9 mouse cellular contexts compared by ENCODE assay signal in genomic region chr7:44591348-44592116, GRCm38 (mm10). TPM values are rescaled to one million over a fixed set of nuclear protein-coding genes. Genes with fewer than 3 reads are reported as not detected.
A peak's percentile ranks its signal among the peaks of the same experiment; 100 is the strongest.
DNase-seq lines count a peak whose midpoint lies in the region; ATAC-seq and TF ChIP-seq lines count a peak whose summit lies in the region.
"Had no signal": no experiment of that assay in that cellular context is flagged by ENCODE, and none has a peak within 500 bp of the region (broad histone marks: within the 10 kb centered on the region; RNA-seq: fewer than 3 reads in every experiment).

No protein-coding gene starts in this region.

- H3K79me2 ChIP-seq in heart, adult 2 months (replicated peaks; ENCODE audit: control insufficient read depth, insufficient read depth, low read length): no peaks in the 10 kb centered on the region

- no peak for DNase-seq in heart, adult 2 months
- no peak for DNase-seq in heart, postnatal 36 days
- peak; percentile 39 for DNase-seq in thymus, postnatal 4 days
- DNase-seq in thymus, postnatal 36 days: no peak
- DNase-seq in adrenal gland, adult 2 months: no peak
- DNase-seq in spleen, postnatal 36 days (ENCODE audit: low spot score in 2 of 2): no peak

- peak overlapping the region; percentile 3; the same call in 1 of the 2 replicates for H3K9ac ChIP-seq in heart, adult 2 months (ENCODE audit: low read depth, low read length)
- peak overlapping the region; percentile 76 for H3K9ac ChIP-seq in hindbrain, embryonic 16.5 days (ENCODE audit: low read depth, low read length)
- peak overlapping the region; percentile 74 for H3K9ac ChIP-seq in midbrain, embryonic 15.5 days

- no peak for TF ChIP-seq POLR2A in heart, adult 2 months (IDR thresholded peaks at IDR 0.05; ENCODE audit: insufficient read depth, low read depth, low read length)

- ATAC-seq in hindbrain, embryonic 16.5 days: no peak
- no peak for ATAC-seq in midbrain, embryonic 15.5 days (replicated peaks)

- no peak overlapping the region for H3K27ac ChIP-seq in heart, adult 2 months
- H3K27ac ChIP-seq in hindbrain, embryonic 16.5 days (ENCODE audit: low read depth, low read length): peak overlapping the region; percentile 77; the same call in 1 of the 2 replicates
- peak overlapping the region; percentile 80 for H3K27ac ChIP-seq in midbrain, embryonic 15.5 days

- TF ChIP-seq EP300 in heart, adult 2 months (IDR thresholded peaks at IDR 0.05; ENCODE audit: insufficient read depth, low read depth, low read length): no peak

- peak overlapping the region; percentile 91 for H3K4me2 ChIP-seq in hindbrain, embryonic 16.5 days (ENCODE audit: low read length)
- H3K4me2 ChIP-seq in midbrain, embryonic 15.5 days: peak overlapping the region; percentile 97

- no peaks in the 10 kb centered on the region for H3K9me3 ChIP-seq in hindbrain, embryonic 16.5 days (ENCODE audit: control insufficient read depth, low read length)
- no peaks in the 10 kb centered on the region for H3K9me3 ChIP-seq in midbrain, embryonic 15.5 days

- intact Hi-C loops in heart, adult 2 months (cut with DNase I): no loop called here
- intact Hi-C loops in heart, postnatal 36 days (cut with DNase I): no loop called here

- peaks cover 14% of the 10 kb centered on the region for H3K27me3 ChIP-seq in heart, adult 2 months (ENCODE audit: control insufficient read depth, insufficient read depth, low read length)
- H3K27me3 ChIP-seq in hindbrain, embryonic 16.5 days (replicated peaks; ENCODE audit: control insufficient read depth, insufficient read depth, low read length): no peaks in the 10 kb centered on the region
- H3K27me3 ChIP-seq in midbrain, embryonic 15.5 days (replicated peaks): peaks cover 13% of the 10 kb centered on the region

- WGBS in heart, adult 2 months: 1% methylated on average over 60 of the region's 60 CpGs
- under 1% methylated on average over 59 of the region's 60 CpGs for WGBS in hindbrain, embryonic 16.5 days
- 1% methylated on average over 59 of the region's 60 CpGs for WGBS in midbrain, embryonic 15.5 days

- peak overlapping the region; percentile 31 for H3K4me3 ChIP-seq in heart, adult 2 months
- H3K4me3 ChIP-seq in hindbrain, embryonic 16.5 days (ENCODE audit: low read length): peak overlapping the region; percentile 72
- peak overlapping the region; percentile 75 for H3K4me3 ChIP-seq in midbrain, embryonic 15.5 days

- no peaks in the 10 kb centered on the region for H3K36me3 ChIP-seq in heart, adult 2 months (ENCODE audit: control insufficient read depth, insufficient read depth, low read length)
- no peaks in the 10 kb centered on the region for H3K36me3 ChIP-seq in hindbrain, embryonic 16.5 days (ENCODE audit: control insufficient read depth, insufficient read depth, low read length)
- peaks cover 5% of the 10 kb centered on the region; the same call in 1 of the 2 replicates for H3K36me3 ChIP-seq in midbrain, embryonic 15.5 days (replicated peaks)
- H3K36me3 ChIP-seq: G1E had no signal

- peaks cover 1% of the 10 kb centered on the region; the same call in 1 of the 2 replicates for H3K4me1 ChIP-seq in heart, adult 2 months (ENCODE audit: control insufficient read depth, insufficient read depth, low read length)
- peaks cover 53% of the 10 kb centered on the region for H3K4me1 ChIP-seq in hindbrain, embryonic 16.5 days (ENCODE audit: control insufficient read depth, insufficient read depth, low read depth, low read length)
- H3K4me1 ChIP-seq in midbrain, embryonic 15.5 days: peaks cover 73% of the 10 kb centered on the region

- no peak for TF ChIP-seq CTCF in heart, adult 2 months (IDR thresholded peaks at IDR 0.05)

RNA-seq across cellular contexts. Expression of gene Kcnc3, which starts 1.1 kb away (rescaled TPM):
- 1 to 10 TPM; 2.2 to 2.9 TPM for total RNA-seq in heart, adult 2 months (2021)
- polyA plus RNA-seq in heart, adult 2 months (2012; rRNA removed): 1.3 and 3.0 TPM in 2 replicates
- 1 to 10 TPM; 2.0 to 2.3 TPM for total RNA-seq in heart, postnatal 36 days (2021)
- 6.4 and 8.5 TPM in 2 replicates for polyA plus RNA-seq in hindbrain, embryonic 16.5 days (2015; fragmentation: Nextera tagmentation; extraction: Ambion mirVana)
- polyA plus RNA-seq in midbrain, embryonic 15.5 days (2015; fragmentation: Nextera tagmentation; extraction: Ambion mirVana): 5.8 and 8.0 TPM in 2 replicates
- 1 to 10 TPM; 4.4 to 4.8 TPM for total RNA-seq in adrenal gland, adult 2 months (2021)
- polyA plus RNA-seq in adrenal gland, adult 2 months (2012; rRNA removed): 7.2 and 8.8 TPM in 2 replicates
- polyA plus RNA-seq: G1E had no signal

RNA-seq across cellular contexts. Expression of gene Napsa, which starts 19.4 kb away (rescaled TPM):
- total RNA-seq in heart, adult 2 months (2021): 1 to 10 TPM in 1 of 2 experiments, under 1 TPM in 1; 0.76 to 1.3 TPM
- polyA plus RNA-seq in heart, adult 2 months (2012; rRNA removed): 1.8 and 4.7 TPM in 2 replicates
- total RNA-seq in heart, postnatal 36 days (2021): under 1 TPM; 0.43 to 0.78 TPM
- polyA plus RNA-seq in hindbrain, embryonic 16.5 days (2015; fragmentation: Nextera tagmentation; extraction: Ambion mirVana): 1.1 and 1.6 TPM in 2 replicates
- 1.1 and 1.4 TPM in 2 replicates for polyA plus RNA-seq in midbrain, embryonic 15.5 days (2015; fragmentation: Nextera tagmentation; extraction: Ambion mirVana)
- 1 to 10 TPM in 1 of 2 experiments, under 1 TPM in 1; 0.55 to 1.3 TPM for total RNA-seq in adrenal gland, adult 2 months (2021)
- 2.2 TPM in 2 replicates for polyA plus RNA-seq in adrenal gland, adult 2 months (2012; rRNA removed)

RNA-seq across cellular contexts. Expression of gene Nr1h2, which starts 37.8 kb away (rescaled TPM):
- total RNA-seq in heart, adult 2 months (2021): 10 to 100 TPM; 49.7 to 53.7 TPM
- 65.7 and 84.8 TPM in 2 replicates for polyA plus RNA-seq in heart, adult 2 months (2012; rRNA removed)
- total RNA-seq in heart, postnatal 36 days (2021): 10 to 100 TPM; 48.2 to 50.8 TPM
- 62.0 and 66.1 TPM in 2 replicates for polyA plus RNA-seq in hindbrain, embryonic 16.5 days (2015; fragmentation: Nextera tagmentation; extraction: Ambion mirVana)
- 61.1 and 66.6 TPM in 2 replicates for polyA plus RNA-seq in midbrain, embryonic 15.5 days (2015; fragmentation: Nextera tagmentation; extraction: Ambion mirVana)
- total RNA-seq in adrenal gland, adult 2 months (2021): 100 to 1,000 TPM; 106 to 125 TPM
- polyA plus RNA-seq in adrenal gland, adult 2 months (2012; rRNA removed): 305 and 306 TPM in 2 replicates

RNA-seq across cellular contexts. Expression of gene Pold1, which starts 42.9 kb away (rescaled TPM):
- total RNA-seq in heart, adult 2 months (2021): 10 to 100 TPM; 10.8 to 11.7 TPM
- 12.9 and 15.5 TPM in 2 replicates for polyA plus RNA-seq in heart, adult 2 months (2012; rRNA removed)
- 10 to 100 TPM; 11.9 to 14.0 TPM for total RNA-seq in heart, postnatal 36 days (2021)
- polyA plus RNA-seq in hindbrain, embryonic 16.5 days (2015; fragmentation: Nextera tagmentation; extraction: Ambion mirVana): 20.5 and 26.3 TPM in 2 replicates
- 23.8 and 25.3 TPM in 2 replicates for polyA plus RNA-seq in midbrain, embryonic 15.5 days (2015; fragmentation: Nextera tagmentation; extraction: Ambion mirVana)
- 10 to 100 TPM in 1 of 2 experiments, 1 to 10 TPM in 1; 8.0 to 17.3 TPM for total RNA-seq in adrenal gland, adult 2 months (2021)
- polyA plus RNA-seq in adrenal gland, adult 2 months (2012; rRNA removed): 27.3 and 31.0 TPM in 2 replicates

RNA-seq across cellular contexts. Expression of gene Spib, which starts 59.7 kb away (rescaled TPM):
- under 1 TPM; 0.31 to 0.75 TPM for total RNA-seq in heart, adult 2 months (2021)
- polyA plus RNA-seq in heart, adult 2 months (2012; rRNA removed): 0.88 and 3.1 TPM in 2 replicates
- under 1 TPM; 0.31 to 0.51 TPM for total RNA-seq in heart, postnatal 36 days (2021)
- not detected in 2 replicates for polyA plus RNA-seq in hindbrain, embryonic 16.5 days (2015; fragmentation: Nextera tagmentation; extraction: Ambion mirVana)
- 0.05 TPM in 1 of 2 replicates, not detected in the other for polyA plus RNA-seq in midbrain, embryonic 15.5 days (2015; fragmentation: Nextera tagmentation; extraction: Ambion mirVana)
- total RNA-seq in adrenal gland, adult 2 months (2021): under 1 TPM; 0.31 to 0.40 TPM
- polyA plus RNA-seq in adrenal gland, adult 2 months (2012; rRNA removed): 0.58 and 0.66 TPM in 2 replicates
- total RNA-seq: G1E had no signal
- polyA plus RNA-seq: G1E had no signal

Comparison
In these comparisons a context has a peak if more than half of its experiments do, and no peak if none do; other contexts are left out.
1. H3K9ac ChIP-seq: peak in every context shown above with its lines; median percentile 76 in hindbrain, embryonic 16.5 days; 74 in midbrain, embryonic 15.5 days; 3 in heart, adult 2 months.